Mouse (Mus musculus) cerebellum, postnatal 4 days (tissue): Measurements from ENCODE around the gene Mlh1.

Source experiments
- DNase-seq, 2 experiments: peaks; one replicate each; pipeline ENCODE4 v3.0.0; 2022; ENCODE audit warnings: low spot score in 2 of 2, mixed read lengths in 1 of 2

Gene Mlh1

GRCm38 (mm10) chr9:111285676-111286075 is 14.1 kb upstream of the Mlh1 start:
- DNase-seq: no peak

GRCm38 (mm10) chr9:111285061-111285460 is 13.5 kb upstream of the Mlh1 start:
- DNase-seq: no peak

DNA sequence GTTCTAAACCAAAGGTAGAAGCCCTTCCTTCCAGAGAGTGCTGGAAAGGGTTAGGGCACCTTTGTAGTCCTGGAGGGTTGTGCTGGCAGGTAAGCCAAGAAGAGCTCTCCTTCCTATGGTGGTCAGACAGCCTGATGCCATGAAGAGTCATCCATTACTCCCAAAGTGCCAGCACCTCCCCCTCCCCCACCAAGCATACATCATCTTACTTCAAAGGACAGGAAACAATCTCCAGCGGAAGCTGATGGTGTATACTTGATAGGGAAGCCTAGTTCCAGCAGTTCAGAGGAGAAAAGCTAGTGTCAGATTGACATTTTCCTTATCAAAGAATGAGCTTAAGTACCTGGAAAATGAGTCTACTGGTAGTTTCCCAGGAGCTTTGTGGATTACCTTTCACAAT is 3.6 kb upstream of the Mlh1 start:
- no peak for DNase-seq

GRCm38 (mm10) chr9:111273958-111274357 is 2.4 kb upstream of the Mlh1 start:
- no peak for DNase-seq

DNA sequence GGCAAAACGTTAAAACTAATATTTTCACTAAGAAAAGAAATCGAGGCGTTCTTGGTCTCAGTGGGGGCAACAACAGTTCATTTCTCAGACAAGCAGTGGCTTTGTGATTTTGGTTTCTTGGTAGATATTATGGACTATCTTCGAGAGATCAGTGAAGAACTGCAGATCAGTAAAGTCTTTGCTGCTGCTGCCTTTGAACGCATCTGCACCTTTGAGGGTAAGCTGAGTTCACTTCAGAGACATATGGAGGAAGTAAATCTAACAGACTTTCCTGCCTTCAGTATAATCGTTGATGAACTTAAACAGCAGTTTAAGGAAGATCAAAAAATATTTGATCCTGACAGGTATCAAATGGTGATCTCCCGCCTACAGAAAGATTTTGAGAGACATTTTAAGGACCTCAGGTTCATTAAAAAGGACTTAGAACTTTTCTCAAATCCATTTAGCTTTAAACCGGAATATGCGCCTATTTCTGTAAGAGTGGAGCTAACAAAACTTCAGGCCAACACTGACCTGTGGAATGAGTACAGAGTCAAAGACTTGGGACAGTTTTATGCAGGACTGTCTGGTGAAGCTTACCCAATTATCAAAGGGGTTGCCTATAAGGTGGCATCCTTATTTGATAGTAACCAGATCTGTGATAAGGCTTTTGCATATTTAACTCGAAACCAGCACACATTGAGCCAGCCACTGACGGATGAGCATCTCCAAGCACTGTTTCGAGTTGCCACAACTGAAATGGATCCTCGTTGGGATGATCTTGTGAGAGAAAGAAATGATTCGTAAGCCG is 1.6 kb upstream of the Mlh1 start:
- DNase-seq: no peak

DNA sequence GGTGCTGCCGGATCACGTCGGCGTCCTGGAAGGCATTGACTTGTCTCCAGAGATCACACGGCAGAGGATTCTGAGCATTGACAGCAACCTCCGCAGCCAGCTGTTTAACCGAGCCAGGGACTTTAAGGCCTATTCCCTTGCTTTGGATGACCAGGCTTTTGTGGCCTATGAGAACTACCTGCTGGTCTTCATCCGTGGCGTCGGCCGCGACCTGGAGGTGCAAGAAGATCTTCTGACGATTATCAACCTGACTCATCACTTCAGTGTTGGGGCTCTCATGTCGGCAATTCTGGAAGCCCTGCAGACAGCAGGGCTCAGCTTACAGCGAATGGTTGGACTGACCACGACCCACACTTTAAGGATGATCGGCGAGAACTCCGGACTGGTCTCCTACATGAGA is 765 bp upstream of the Mlh1 start:
- DNase-seq: no peak

- DNase-seq: no peak
These were observed 546 bp downstream of the Mlh1 start for GRCm38 (mm10) chr9:111271056-111271433.

GRCm38 (mm10) chr9:111270606-111271005 is 985 bp downstream of the Mlh1 start:
- DNase-seq: no peak

GRCm38 (mm10) chr9:111267998-111268397 is 3.6 kb downstream of the Mlh1 start:
- no peak for DNase-seq

DNA sequence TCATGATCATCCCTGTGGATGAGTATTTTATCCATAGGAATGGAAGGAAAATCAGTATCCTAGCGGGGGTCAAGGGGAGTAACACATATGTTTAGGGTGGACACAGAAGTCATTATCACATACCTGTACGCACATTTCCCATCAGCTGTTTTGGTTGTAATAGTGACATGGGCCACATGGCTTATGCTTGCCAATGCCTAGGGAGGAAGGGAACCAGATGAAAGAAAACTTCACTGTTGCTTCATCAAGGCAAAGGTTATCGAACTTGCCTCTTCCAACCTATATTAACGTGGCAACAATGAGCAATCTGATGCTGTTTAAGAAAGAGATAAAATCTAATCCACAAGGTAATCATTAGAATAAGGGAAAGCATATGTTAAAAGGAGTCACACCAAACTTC is 10.2 kb downstream of the Mlh1 start:
- DNase-seq: no peak

GRCm38 (mm10) chr9:111260360-111260985 is 11.1 kb downstream of the Mlh1 start:
- no peak for DNase-seq

- DNase-seq: no peak
These were observed 19.3 kb downstream of the Mlh1 start for GRCm38 (mm10) chr9:111252161-111252869.

- DNase-seq: no peak
These were observed 23.8 kb downstream of the Mlh1 start for GRCm38 (mm10) chr9:111247682-111248246.

DNA sequence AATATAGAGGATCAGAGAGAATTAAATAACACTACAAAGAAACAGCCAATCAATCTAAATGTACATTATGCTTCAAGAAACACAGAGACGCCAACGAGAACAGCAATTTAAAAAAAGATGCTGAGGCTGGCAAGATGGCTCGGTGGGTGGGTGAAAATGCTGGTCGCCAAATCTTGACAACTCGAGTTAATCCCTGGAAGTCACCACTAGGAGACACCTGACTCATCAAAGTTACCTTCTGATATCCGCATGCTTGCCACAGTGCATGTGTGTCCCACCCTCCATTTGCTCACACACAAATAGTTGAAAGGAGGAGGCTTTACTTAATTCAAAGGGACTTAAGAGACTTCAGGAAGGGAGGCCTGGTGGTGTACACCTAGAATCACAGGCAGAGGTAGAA is 26.0 kb downstream of the Mlh1 start:
- DNase-seq: no peak

DNA sequence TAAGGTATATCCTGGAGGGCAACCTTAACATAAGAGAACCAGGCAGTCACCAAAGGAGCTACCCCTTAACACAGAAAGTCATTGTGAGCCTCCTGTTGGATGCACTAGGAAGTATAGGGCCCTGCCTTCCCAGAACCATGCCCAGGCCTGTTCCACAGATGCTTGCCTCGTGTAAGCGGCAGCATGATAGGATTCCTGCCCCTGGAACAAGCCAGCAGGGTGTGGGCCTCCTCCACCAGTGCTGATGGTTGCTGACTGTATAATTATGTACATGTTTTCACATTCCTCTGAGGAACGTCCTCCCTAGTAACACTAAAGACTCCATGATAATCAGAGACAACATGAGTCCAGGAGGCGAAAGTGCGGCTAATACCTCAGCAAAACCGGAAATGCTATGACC is 28.2 kb downstream of the Mlh1 start:
- DNase-seq: no peak

DNA sequence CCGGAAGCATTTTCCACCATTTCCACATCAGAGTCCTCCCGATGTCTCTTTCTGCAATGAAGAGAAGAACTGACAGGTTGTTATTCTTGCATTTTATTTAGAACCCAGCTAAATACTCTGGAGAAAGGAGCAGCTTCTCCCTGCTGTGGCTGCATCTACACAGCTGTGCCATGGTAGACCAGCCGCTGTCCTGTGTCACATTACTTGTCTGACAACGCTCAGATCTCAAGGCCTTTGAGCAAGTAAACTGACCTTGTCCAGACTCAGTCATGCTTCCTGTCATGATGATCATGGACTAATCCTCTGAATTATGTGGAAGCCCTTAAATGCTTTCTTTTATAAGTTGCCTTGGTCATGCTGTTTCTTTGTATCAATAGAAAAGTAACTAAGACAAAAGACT is 31.8 kb downstream of the Mlh1 start:
- DNase-seq: no peak

- DNase-seq: no peak
These were observed 33.9 kb downstream of the Mlh1 start for GRCm38 (mm10) chr9:111237726-111238125.

GRCm38 (mm10) chr9:111234701-111235100 is 36.9 kb downstream of the Mlh1 start:
- no peak for DNase-seq

GRCm38 (mm10) chr9:111228446-111228845 is 43.1 kb downstream of the Mlh1 start:
- no peak for DNase-seq

- no peak for DNase-seq
These were observed 48.2 kb downstream of the Mlh1 start for GRCm38 (mm10) chr9:111223406-111223805.

DNA sequence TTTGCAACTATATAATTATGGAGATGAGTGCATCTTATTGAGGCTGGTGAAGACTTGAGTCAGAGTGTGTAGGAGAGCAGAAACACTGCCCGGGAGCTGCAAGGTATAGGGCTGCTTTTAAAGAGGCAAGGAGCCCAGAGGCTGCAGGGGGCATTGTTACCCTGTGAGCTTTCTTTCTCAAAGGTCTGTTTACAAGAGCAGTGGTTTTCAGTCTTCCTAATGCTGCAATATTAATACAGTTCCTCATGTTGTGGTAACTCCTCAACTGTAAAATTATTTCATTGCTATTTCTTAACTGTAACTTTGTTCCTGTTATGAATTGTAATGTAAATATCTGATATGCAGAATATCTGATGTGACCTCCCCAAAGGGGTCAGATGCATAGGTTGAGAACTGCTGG is 50.0 kb downstream of the Mlh1 start:
- DNase-seq: no peak

GRCm38 (mm10) chr9:111220551-111221080 is 51.0 kb downstream of the Mlh1 start:
- no peak for DNase-seq
